Mouse (Mus musculus) 3T3-L1 (cell line): Measurements from ENCODE around the gene Stac.

Experiments used
- DNase-seq: peaks from one replicate; pipeline ENCODE4 v3.0.0-alpha.2; 2015; ENCODE audit warnings: low read depth, low spot score

The Stac gene

GRCm38 (mm10) chr9:111515536-111515935, 174.6 kb downstream of the Stac start:
- DNase-seq, result no peak

- DNase-seq, result no peak
Observed at GRCm38 (mm10) chr9:111514586-111515473, 175.3 kb downstream of the Stac start.
